Mouse (Mus musculus) liver, postnatal 0 days (tissue): ENCODE measurements around the gene Slc17a5.

Source experiments
- CTCF ChIP-seq: sonication (generic); IDR thresholded peaks from 2 replicates; pipeline ENCODE4 v1.5.1; 2016; ENCODE audit warnings: antibody characterized with exemption, low read depth
- EP300 ChIP-seq: IDR thresholded peaks from 2 replicates; pipeline ENCODE4 v1.6.1; 2016; ENCODE audit warnings: antibody characterized with exemption, low read depth, mild to moderate bottlenecking

DNA sequence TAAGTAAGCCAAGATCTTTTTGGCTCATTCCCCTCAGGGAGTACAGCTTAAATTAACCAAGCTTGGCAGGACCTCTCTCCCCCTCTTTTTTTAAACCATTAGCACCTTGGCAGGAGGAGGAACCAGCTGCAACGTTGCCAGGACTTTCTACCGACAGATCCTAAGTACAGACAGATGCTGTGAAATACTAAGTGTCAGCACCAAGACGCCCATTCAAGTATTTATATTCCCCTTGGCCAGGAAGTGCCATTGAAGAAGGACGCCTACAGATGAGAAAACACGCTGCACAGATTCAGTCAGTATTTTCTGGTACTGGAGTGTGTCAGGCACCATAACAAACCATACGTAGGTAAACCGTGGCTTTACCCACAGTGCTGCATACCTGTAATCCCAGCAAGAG is 40.9 kb downstream of the Slc17a5 start:
- TF ChIP-seq CTCF: no peak
- TF ChIP-seq EP300: no peak
